Mouse (Mus musculus) gastrocnemius, adult 2 months (tissue): ENCODE measurements around the gene Capn1. TPM values are rescaled to one million over a fixed set of nuclear protein-coding genes. Genes with fewer than 3 reads are reported as not detected.
A peak's percentile ranks its signal among the peaks of the same experiment; 100 is the strongest.

Experiments used
- DNase-seq: peaks from one replicate; pipeline ENCODE4 v3.0.0; 2022
- H3K27ac ChIP-seq: fragments of 200-600 bp; 2 replicates; pipeline ENCODE4 v1.8.1; 2022; ENCODE audit warnings: mild to moderate bottlenecking
- H3K4me3 ChIP-seq: fragments of 200-600 bp; 2 replicates; pipeline ENCODE4 v1.8.1; 2022; ENCODE audit warnings: mild to moderate bottlenecking, moderate library complexity
- CTCF ChIP-seq: fragments of 200-600 bp; IDR thresholded peaks from 2 replicates; pipeline ENCODE4 v1.8.1; 2022; ENCODE audit warnings: antibody characterized with exemption, mild to moderate bottlenecking, moderate library complexity
- intact Hi-C: fragments of 180-260 bp; cut with DNase I; formaldehyde crosslinking; loops from one replicate; pipeline ENCODE4 v1.15.1; 2025
- total RNA-seq, 2 experiments: library from RNA; stranded (reverse); gene quantifications; 2 replicates each; pipeline ENCODE4 v1.2.3; 2021

The Capn1 gene
- total RNA-seq, 2 experiments from 2014 or later = 87.0 to 93.7 TPM

- H3K27ac ChIP-seq = peak overlapping the region; percentile 24; the same call in 1 of the 2 replicates
- no peak for TF ChIP-seq CTCF
- H3K4me3 ChIP-seq = no peak overlapping the region
- DNase-seq = peak; percentile 55
- intact Hi-C loops = no loop called here
These were observed 38.0 kb downstream of the Capn1 start for GRCm38 (mm10) chr19:5977717-5978116.

DNA sequence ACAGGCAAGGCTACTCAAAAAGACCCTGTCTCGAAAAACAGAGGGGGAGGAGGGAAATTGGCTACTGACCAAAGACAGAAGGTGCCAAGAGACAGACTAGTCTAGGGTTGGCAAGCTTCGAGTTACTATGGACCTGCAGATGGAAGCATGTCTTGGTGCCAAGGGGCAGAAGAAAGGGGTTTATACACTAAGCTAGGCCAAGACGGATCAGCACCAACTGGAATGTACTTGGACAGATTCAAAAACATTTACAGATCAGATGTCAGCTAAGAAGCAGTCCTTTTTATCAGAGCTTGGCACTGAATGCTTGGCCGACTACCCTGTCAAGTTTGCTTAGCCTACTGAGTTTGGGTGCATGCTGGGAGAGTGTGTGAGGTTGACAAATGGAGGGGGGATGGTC lies 40.0 kb downstream of the Capn1 start:
- intact Hi-C loops = no loop called here
- no peak for DNase-seq
- no peak overlapping the region for H3K4me3 ChIP-seq
- no peak for TF ChIP-seq CTCF
- no peak overlapping the region for H3K27ac ChIP-seq

GRCm38 (mm10) chr19:5975112-5975511 lies 40.6 kb downstream of the Capn1 start:
- H3K4me3 ChIP-seq = no peak overlapping the region
- H3K27ac ChIP-seq = no peak overlapping the region
- intact Hi-C loops = no loop called here
- no peak for DNase-seq
- no peak for TF ChIP-seq CTCF

DNA sequence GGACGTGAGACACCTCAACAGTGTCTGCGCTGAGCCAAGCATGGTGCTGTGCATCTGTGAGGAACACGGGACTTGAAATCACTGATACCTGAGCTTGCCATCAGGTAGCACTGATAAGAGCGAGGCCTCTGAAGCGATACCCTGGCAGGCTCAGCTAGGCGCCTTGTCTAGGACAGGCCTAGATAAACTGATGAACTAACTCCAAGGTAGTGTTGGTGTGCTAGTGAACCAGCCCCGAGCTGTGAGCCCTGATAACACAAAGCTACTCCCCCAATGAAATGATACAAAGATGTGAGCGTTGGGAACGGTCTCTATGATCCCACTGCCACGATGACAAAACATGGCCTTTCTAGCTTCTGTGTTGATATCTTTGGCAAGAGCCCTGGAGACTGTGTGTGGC lies 48.0 kb downstream of the Capn1 start:
- intact Hi-C loops = no loop called here
- Histone ChIP-seq H3K27ac (no peak overlapping the region), H3K4me3 (no peak overlapping the region)
- no peak for DNase-seq
- TF ChIP-seq CTCF = no peak

DNA sequence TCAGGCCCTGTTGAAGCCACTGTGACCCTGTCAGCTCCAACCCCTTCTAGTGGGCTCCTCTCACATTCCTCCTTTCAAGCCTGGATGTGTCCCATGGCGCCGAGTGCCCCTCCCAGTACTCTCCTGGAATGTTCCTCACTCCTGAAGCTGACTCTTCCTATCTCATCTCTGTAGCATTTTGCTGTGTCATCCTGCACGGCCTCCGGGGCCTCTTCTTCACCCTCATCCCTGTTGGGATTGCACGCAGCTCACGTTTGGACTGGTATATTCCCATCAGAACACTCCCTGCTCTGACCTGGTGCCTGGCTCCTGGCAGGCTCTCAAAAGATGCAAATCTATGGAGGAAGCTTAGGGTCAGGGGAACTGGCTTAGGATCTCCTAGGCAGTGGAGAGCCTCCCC lies 48.9 kb downstream of the Capn1 start:
- TF ChIP-seq CTCF = no peak
- intact Hi-C loops = no loop called here
- no peak overlapping the region for H3K27ac ChIP-seq
- DNase-seq = no peak
- H3K4me3 ChIP-seq = no peak overlapping the region

DNA sequence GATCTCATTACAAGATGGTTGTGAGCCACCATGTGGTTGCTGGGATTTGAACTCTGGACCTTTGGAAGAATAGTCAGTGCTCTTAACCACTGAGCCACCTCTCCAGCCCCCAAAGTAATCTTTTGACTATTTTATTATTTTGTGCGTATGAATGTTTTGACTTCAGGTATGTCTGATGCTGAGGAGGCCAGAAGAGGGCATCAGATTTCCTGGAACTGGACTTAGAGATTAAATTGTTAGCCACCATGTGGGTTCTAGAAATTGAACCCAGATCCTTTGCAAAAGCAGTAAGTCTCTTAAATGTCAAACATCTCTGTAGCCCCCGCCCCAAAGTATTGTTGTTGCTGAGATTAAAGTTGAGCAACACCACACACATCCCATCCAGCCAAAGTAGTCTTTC lies 49.8 kb downstream of the Capn1 start:
- Histone ChIP-seq H3K4me3 (no peak overlapping the region), H3K27ac (no peak overlapping the region)
- DNase-seq = no peak
- intact Hi-C loops = loop anchor here (1.0 to 2.0 kb wide), 4 partner anchors 48 to 161 kb away; no protein-coding TSS in a partner anchor
- TF ChIP-seq CTCF = no peak

- TF ChIP-seq CTCF = peak; percentile 95
- DNase-seq = peak; percentile 82
- intact Hi-C loops = loop anchor here (1.0 to 2.0 kb wide), 4 partner anchors 49 to 162 kb away; no protein-coding TSS in a partner anchor
- no peak overlapping the region for H3K4me3 ChIP-seq
- peak overlapping the region; percentile 92; the same call in 1 of the 2 replicates for H3K27ac ChIP-seq
These were observed 50.4 kb downstream of the Capn1 start for GRCm38 (mm10) chr19:5965280-5965679.

DNA sequence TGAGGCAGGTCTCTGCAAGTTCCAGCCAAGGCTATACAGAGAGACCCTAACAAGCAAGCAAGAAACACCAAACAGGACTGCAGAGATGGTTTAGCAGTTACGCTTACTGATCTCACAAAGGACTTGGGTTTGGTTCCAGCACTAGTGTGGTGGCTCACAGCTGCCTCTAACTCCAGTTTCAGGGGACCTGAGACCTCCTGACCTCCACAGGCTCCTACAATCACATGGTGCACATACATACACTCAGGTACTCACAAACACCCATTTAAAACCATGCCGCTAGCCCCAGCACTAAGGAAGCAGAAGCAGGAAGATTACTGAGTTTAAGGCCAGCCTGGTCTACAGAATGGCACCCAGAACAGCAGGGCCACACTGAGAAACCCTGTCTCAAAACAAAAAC lies 50.9 kb downstream of the Capn1 start:
- TF ChIP-seq CTCF = no peak
- Histone ChIP-seq H3K4me3 (peak overlapping the region; percentile 75; the same call in 1 of the 2 replicates), H3K27ac (peak overlapping the region; percentile 92; the same call in 1 of the 2 replicates)
- intact Hi-C loops = loop anchor here (1.0 to 2.0 kb wide), 4 partner anchors 49 to 162 kb away; no protein-coding TSS in a partner anchor
- DNase-seq = no peak

- peak; percentile 92 for DNase-seq
- 0 out of 2 replicates have a peak, but pooled peaks have one; percentile 4 for TF ChIP-seq CTCF
- Histone ChIP-seq H3K4me3 (peak within 1 kb of the TSS; percentile 75), H3K27ac (peak within 1 kb of the TSS; percentile 92)
- intact Hi-C loops = loop anchor here (2.0 kb wide), 1 partner anchor 163 kb away; no protein-coding TSS in a partner anchor
These were observed 51.7 kb downstream of the Capn1 start, which contains the start of gene Pola2 for GRCm38 (mm10) chr19:5963883-5964562. Gene Pola2 (minus strand): TSS chr19:5964202.

DNA sequence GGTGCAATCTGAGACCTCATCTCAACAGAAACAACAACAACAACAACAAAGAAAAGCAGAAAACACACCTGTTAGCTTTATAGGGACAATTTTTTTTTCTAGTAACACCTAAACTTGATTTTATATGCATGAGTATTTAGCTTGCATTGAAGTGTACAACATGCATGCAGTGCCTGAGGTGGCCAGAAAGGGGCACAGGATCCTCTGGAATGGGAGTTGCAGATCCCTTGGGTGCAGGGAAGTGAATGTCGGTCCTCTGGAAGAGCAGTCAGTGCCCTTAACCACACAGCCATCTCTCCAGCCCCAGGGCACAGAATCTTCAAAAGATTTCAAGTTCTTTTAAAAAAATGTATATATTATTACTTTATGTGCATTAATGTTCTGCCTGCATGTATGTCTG lies 53.0 kb downstream of the Capn1 start:
- Histone ChIP-seq H3K4me3 (no peak overlapping the region), H3K27ac (no peak overlapping the region)
- DNase-seq = no peak
- no peak for TF ChIP-seq CTCF
- intact Hi-C loops = no loop called here

- Histone ChIP-seq H3K4me3 (no peak overlapping the region), H3K27ac (no peak overlapping the region)
- intact Hi-C loops = loop anchor here (2.0 kb wide), 1 partner anchor 15 kb away; no protein-coding TSS in a partner anchor
- no peak for TF ChIP-seq CTCF
- DNase-seq = no peak
These were observed 58.3 kb downstream of the Capn1 start for GRCm38 (mm10) chr19:5957371-5957770.

- peak overlapping the region; percentile 60 for H3K4me3 ChIP-seq
- peak; percentile 93; the same call in 1 of the 2 replicates for TF ChIP-seq CTCF
- peak overlapping the region; percentile 85 for H3K27ac ChIP-seq
- intact Hi-C loops = loop anchor here (1.0 to 2.0 kb wide), 2 partner anchors 14 to 32 kb away; partner anchors contain the start of gene Cdc42ep2
- peak; percentile 86 for DNase-seq
These were observed 59.0 kb downstream of the Capn1 start for GRCm38 (mm10) chr19:5956685-5957084.
